Mouse (Mus musculus): Measurements from ENCODE around the gene Eif2b3.

Eif2b3 gene

DNA sequence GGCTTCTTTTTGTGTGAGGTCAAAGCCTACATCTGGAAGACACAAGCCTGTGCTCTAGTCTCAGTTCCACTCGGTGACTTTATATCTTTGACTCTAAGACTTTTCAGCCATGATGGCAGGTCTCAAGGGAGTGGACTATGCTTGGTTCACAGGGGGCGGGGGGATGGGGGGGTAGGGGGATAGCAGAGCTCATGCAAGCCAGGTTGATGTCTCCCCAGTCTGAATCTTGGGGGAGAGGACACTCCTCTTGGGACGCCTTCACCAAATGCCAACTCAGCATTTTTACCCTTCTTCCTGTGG lies 105.0 kb downstream of the Eif2b3 start:
- Histone ChIP-seq H3K36me3 (ENCODE audit: insufficient read depth, low read length) (peaks cover 55% of the 10 kb centered on the region), H3K27me3 (ENCODE audit: insufficient read depth, low read length) (no peaks in the 10 kb centered on the region)
- TF ChIP-seq POU5F1 (IDR thresholded peaks at IDR 0.05; ENCODE audit: borderline replicate concordance, low read length) (no peak), CTCF (conservative IDR thresholded peaks at IDR 0.05; ENCODE audit: low read length) (no peak), NANOG (IDR thresholded peaks at IDR 0.05; ENCODE audit: borderline replicate concordance, low read length) (no peak)

DNA sequence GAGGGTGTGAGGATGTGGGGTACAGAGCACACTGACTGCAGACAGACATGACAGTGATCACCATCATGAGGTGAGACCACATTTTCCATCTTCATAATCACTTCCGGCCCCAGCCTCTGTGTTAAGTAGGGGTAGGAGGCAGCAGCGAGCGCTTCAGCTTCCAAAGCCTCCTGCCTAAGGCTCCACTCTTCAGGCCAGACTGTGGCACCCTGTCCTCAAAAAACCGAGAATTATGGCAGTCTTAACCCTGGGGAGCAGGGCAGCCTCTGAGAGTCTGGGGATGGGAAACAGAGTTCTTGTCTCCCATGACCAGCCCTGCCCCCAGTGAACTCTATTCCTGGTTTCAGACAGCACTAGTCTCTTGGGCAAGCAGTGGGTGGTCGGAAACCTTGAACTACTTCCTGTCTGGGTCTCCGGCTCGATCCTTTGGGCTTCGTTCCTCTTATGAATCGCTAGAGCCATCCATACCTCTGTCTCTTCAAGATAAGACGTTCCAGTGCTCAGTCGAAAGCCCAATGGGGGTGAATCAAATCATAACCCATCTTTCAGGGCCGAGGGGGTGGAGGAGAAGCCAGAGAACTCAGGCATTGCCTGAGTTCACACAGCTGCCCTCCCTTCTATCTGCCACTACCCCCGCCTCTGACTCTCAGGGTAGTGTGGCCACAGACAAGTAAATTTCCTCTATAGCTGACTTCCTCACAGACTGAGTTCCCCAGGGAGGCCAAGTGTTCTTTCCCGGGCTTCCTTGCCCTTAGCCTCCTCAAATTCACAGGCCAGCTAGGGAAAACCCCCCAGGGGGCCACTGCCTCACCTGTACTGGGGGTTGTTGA lies 105.5 kb downstream of the Eif2b3 start:
- no peaks in the 10 kb centered on the region for H3K27me3 ChIP-seq (ENCODE audit: insufficient read depth, low read length)
- no peak for TF ChIP-seq CTCF (conservative IDR thresholded peaks at IDR 0.05; ENCODE audit: low read length)
- no peak for TF ChIP-seq NANOG (IDR thresholded peaks at IDR 0.05; ENCODE audit: borderline replicate concordance, low read length)
- TF ChIP-seq POU5F1 (IDR thresholded peaks at IDR 0.05; ENCODE audit: borderline replicate concordance, low read length) = no peak
- H3K9me3 ChIP-seq (ENCODE audit: low read length) = no peaks in the 10 kb centered on the region
- peaks cover 60% of the 10 kb centered on the region for H3K36me3 ChIP-seq (ENCODE audit: insufficient read depth, low read length)
- peaks cover 89% of the 10 kb centered on the region for H3K4me1 ChIP-seq (replicated peaks; ENCODE audit: low read depth, low read length)
- H3K4me3 ChIP-seq (replicated peaks; ENCODE audit: low read length) = peak overlapping the region; percentile 82

More for the DNA sequence above, 105.0 kb downstream of the Eif2b3 start:
- Histone ChIP-seq H3K9me3 (ENCODE audit: low read length) (no peaks in the 10 kb centered on the region), H3K4me3 (replicated peaks; ENCODE audit: low read length) (peak overlapping the region; percentile 82), H3K4me1 (replicated peaks; ENCODE audit: low read depth, low read length) (peaks cover 88% of the 10 kb centered on the region)

GRCm38 (mm10) chr4:117125348-117125909 lies 106.2 kb downstream of the Eif2b3 start, which contains the start of gene Btbd19:
Gene Btbd19 (minus strand): TSS chr4:117125725.
- Histone ChIP-seq H3K9me3 (ENCODE audit: low read length) (no peaks in the 10 kb centered on the region), H3K4me1 (replicated peaks; ENCODE audit: low read depth, low read length) (peaks cover 93% of the 10 kb centered on the region), H3K36me3 (ENCODE audit: insufficient read depth, low read length) (peaks cover 67% of the 10 kb centered on the region), H3K27me3 (ENCODE audit: insufficient read depth, low read length) (no peaks in the 10 kb centered on the region), H3K4me3 (replicated peaks; ENCODE audit: low read length) (peak within 1 kb of the TSS; percentile 82)
- TF ChIP-seq NANOG (IDR thresholded peaks at IDR 0.05; ENCODE audit: borderline replicate concordance, low read length) = no peak
- TF ChIP-seq POU5F1 (IDR thresholded peaks at IDR 0.05; ENCODE audit: borderline replicate concordance, low read length) = no peak
- no peak for TF ChIP-seq CTCF (conservative IDR thresholded peaks at IDR 0.05; ENCODE audit: low read length)

GRCm38 (mm10) chr4:117125910-117126674 lies 106.9 kb downstream of the Eif2b3 start:
- no peaks in the 10 kb centered on the region for H3K27me3 ChIP-seq (ENCODE audit: insufficient read depth, low read length)
- peak overlapping the region; percentile 82 for H3K4me3 ChIP-seq (replicated peaks; ENCODE audit: low read length)
- TF ChIP-seq POU5F1 (IDR thresholded peaks at IDR 0.05; ENCODE audit: borderline replicate concordance, low read length) (no peak), CTCF (conservative IDR thresholded peaks at IDR 0.05; ENCODE audit: low read length) (no peak), NANOG (IDR thresholded peaks at IDR 0.05; ENCODE audit: borderline replicate concordance, low read length) (no peak)
- no peaks in the 10 kb centered on the region for H3K9me3 ChIP-seq (ENCODE audit: low read length)
- H3K36me3 ChIP-seq (ENCODE audit: insufficient read depth, low read length) = peaks cover 74% of the 10 kb centered on the region
- H3K4me1 ChIP-seq (replicated peaks; ENCODE audit: low read depth, low read length) = peaks cover 100% of the 10 kb centered on the region

DNA sequence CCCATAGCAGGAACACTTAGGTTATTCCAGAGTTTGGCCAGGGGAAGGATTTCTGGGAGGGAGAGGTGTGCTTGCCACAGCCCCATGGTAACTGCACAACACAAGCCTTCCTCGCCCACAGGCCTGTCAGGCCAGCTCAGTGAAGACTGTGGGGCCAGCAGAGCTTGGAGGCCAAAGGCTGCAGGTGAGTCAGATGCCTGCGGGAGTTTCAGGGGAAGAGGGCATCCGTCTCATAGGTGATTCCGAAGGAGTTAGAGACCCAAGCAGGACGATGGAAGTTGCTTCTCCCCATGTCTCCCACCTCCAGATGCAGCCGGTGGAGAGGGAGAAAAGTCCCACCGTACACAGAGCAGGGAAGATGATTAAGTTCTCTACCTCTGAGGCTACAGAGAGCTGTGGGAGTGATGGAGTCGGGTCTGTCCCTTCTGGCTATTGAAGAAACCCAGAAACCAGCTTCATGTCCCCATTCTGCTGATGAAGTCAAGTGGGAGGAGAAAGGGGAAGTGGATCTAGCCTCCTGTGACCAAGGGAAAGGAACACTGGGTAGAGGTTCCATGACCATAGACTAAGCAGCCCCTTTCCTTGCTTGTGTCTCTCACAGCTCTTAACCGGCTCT lies 107.6 kb downstream of the Eif2b3 start, which contains the start of gene Tctex1d4:
TSS of gene Tctex1d4 (plus strand) at position 120 of the 616 bp plus-strand sequence.
- H3K4me1 ChIP-seq (replicated peaks; ENCODE audit: low read depth, low read length) = peaks cover 100% of the 10 kb centered on the region
- peak within 1 kb of the TSS; percentile 82 for H3K4me3 ChIP-seq (replicated peaks; ENCODE audit: low read length)
- no peaks in the 10 kb centered on the region for H3K27me3 ChIP-seq (ENCODE audit: insufficient read depth, low read length)
- no peak for TF ChIP-seq CTCF (conservative IDR thresholded peaks at IDR 0.05; ENCODE audit: low read length)
- TF ChIP-seq POU5F1 (IDR thresholded peaks at IDR 0.05; ENCODE audit: borderline replicate concordance, low read length) = no peak
- no peak for TF ChIP-seq NANOG (IDR thresholded peaks at IDR 0.05; ENCODE audit: borderline replicate concordance, low read length)
- peaks cover 76% of the 10 kb centered on the region for H3K36me3 ChIP-seq (ENCODE audit: insufficient read depth, low read length)
- no peaks in the 10 kb centered on the region for H3K9me3 ChIP-seq (ENCODE audit: low read length)

- Histone ChIP-seq H3K9me3 (ENCODE audit: low read length) (no peaks in the 10 kb centered on the region), H3K4me3 (replicated peaks; ENCODE audit: low read length) (peak overlapping the region; percentile 58), H3K27me3 (ENCODE audit: insufficient read depth, low read length) (peaks cover 7% of the 10 kb centered on the region), H3K4me1 (replicated peaks; ENCODE audit: low read depth, low read length) (peaks cover 100% of the 10 kb centered on the region), H3K36me3 (ENCODE audit: insufficient read depth, low read length) (peaks cover 70% of the 10 kb centered on the region)
- TF ChIP-seq POU5F1 (IDR thresholded peaks at IDR 0.05; ENCODE audit: borderline replicate concordance, low read length) (no peak), NANOG (IDR thresholded peaks at IDR 0.05; ENCODE audit: borderline replicate concordance, low read length) (no peak), CTCF (conservative IDR thresholded peaks at IDR 0.05; ENCODE audit: low read length) (no peak)
Measured at GRCm38 (mm10) chr4:117127991-117128686, 108.9 kb downstream of the Eif2b3 start.

- Histone ChIP-seq H3K4me3 (replicated peaks; ENCODE audit: low read length) (peak overlapping the region; percentile 91), H3K4me1 (replicated peaks; ENCODE audit: low read depth, low read length) (peaks cover 94% of the 10 kb centered on the region), H3K36me3 (ENCODE audit: insufficient read depth, low read length) (peaks cover 60% of the 10 kb centered on the region), H3K9me3 (ENCODE audit: low read length) (no peaks in the 10 kb centered on the region), H3K27me3 (ENCODE audit: insufficient read depth, low read length) (peaks cover 11% of the 10 kb centered on the region)
- TF ChIP-seq POU5F1 (IDR thresholded peaks at IDR 0.05; ENCODE audit: borderline replicate concordance, low read length) (no peak), NANOG (IDR thresholded peaks at IDR 0.05; ENCODE audit: borderline replicate concordance, low read length) (no peak), CTCF (conservative IDR thresholded peaks at IDR 0.05; ENCODE audit: low read length) (no peak)
Measured at GRCm38 (mm10) chr4:117130790-117131189, 111.6 kb downstream of the Eif2b3 start.
